Mouse (Mus musculus) stomach, postnatal 0 days (tissue): ENCODE measurements around the gene Pdpn.

Experiments used
- CTCF ChIP-seq: IDR thresholded peaks from 2 replicates; pipeline ENCODE4 v1.5.1; 2016; ENCODE audit warnings: antibody characterized with exemption, low read depth, mild to moderate bottlenecking, moderate library complexity
- EP300 ChIP-seq: optimal IDR thresholded peaks from 2 replicates; pipeline ENCODE3; 2016; ENCODE audit warnings: antibody characterized with exemption

GRCm38 (mm10) chr4:143270903-143271302 is 28.5 kb downstream of the Pdpn start:
- no peak for TF ChIP-seq CTCF
- TF ChIP-seq EP300 = no peak
